Mouse (Mus musculus) C2C12 (cell line): Measurements from ENCODE around the gene Ufsp1.

Experiments used
- CTCF ChIP-seq: IDR thresholded peaks from one replicate; pipeline ENCODE4 v1.5.1; 2011; ENCODE audit not compliant: control insufficient read depth, insufficient read depth, insufficient read length
- FOSL1 ChIP-seq: IDR thresholded peaks from one replicate; pipeline ENCODE4 v1.8.0; 2011; ENCODE audit warnings: mild to moderate bottlenecking, low read length; ENCODE audit not compliant: poor library complexity, insufficient read depth, severe bottlenecking
- MAX ChIP-seq: IDR thresholded peaks from one replicate; pipeline ENCODE4 v1.6.1; 2011; ENCODE audit warnings: mild to moderate bottlenecking, control low read depth
- MYOG ChIP-seq: IDR thresholded peaks from one replicate; pipeline ENCODE4 v1.6.1; 2011; ENCODE audit not compliant: control insufficient read depth, insufficient read length; ENCODE audit errors: extremely low read depth
- USF1 ChIP-seq: IDR thresholded peaks from one replicate; pipeline ENCODE4 v1.6.1; 2011; ENCODE audit warnings: low read depth, mild to moderate bottlenecking, control low read depth, moderate library complexity

DNA sequence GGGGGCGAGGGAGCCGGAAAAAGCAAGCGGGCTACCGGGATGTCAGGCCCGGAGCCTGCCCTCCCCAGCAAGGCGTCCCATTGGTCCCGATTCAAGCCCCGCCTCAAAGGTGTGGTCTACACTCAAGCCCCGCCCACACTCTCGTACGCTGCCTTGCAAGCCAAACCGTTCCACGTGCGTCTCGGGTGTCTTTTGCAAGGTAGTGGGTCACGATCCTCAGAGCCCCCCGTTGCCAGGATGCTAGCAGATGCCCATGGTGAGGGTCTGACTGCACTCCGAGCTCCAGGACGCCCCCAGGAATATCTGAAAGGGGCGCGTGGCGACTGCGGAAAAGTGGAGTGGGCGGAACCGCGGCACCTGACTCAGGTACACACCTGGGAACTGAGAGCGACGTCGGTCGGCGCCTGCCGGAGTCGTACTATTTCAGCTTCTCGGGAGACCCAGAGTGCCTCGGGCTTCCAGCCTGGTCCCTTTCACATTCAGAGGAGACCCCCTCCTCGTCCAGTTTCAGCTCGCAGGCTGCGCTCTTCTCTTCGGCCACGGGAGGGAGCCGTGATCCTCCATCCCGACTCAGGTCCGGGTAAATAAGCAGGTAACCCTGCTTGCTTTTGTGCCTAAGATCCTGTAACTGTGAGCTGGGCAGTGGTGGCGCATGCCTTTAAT is 39.2 kb downstream of the Ufsp1 start, which contains the start of gene Slc12a9:
- no peak for TF ChIP-seq USF1
- peak; percentile 75 for TF ChIP-seq CTCF
- no peak for TF ChIP-seq MAX
- TF ChIP-seq MYOG, result no peak
- no peak for TF ChIP-seq FOSL1
